Comparison of ENCODE assay signal across 8 mouse cellular contexts in the genomic region with DNA sequence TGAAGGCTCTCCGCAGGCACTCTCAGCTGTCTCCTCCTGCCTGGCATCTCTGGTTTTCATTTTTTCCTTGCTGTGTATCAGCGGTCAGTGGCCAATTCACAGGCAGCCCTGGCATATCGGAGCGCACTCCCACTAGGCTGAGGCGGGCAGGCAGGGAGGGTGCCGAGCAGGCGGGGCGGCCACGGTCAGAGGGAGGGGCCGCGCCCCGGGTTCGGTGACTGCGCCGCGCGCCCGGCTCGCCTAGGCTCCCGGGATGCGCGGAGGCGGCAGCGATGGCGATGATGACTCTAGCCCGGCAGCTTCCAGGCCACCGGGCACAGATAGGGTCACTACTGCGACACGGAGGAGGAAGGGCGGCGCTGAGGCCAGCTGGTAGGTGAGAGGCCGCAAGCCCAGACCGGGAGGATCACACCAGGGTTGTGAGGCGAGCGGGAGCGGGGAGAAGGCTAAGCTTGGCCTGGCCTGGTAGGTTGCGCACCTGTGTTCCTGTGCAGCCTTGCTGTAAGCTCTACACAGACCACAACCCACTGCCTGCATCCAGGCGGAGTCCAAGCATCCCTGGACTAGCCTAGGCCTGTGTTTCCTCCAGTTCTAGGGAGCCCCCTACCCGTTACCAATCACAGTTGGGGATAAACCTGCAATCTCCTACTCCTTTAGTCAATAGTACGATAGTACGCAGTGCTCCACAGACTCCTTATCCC. TPM values are rescaled to one million over a fixed set of nuclear protein-coding genes. Genes with fewer than 3 reads are reported as not detected.
DNase-seq lines count a peak whose midpoint lies in the region; ATAC-seq and TF ChIP-seq lines count a peak whose summit lies in the region.
"Had no signal": no experiment of that assay in that cellular context is flagged by ENCODE, and none has a peak within 500 bp of the region (broad histone marks: within the 10 kb centered on the region; RNA-seq: fewer than 3 reads in every experiment).

A gene (plus strand): TSS at position 188 of the 701 bp plus-strand sequence.
A gene (plus strand): TSS at position 246 of the 701 bp plus-strand sequence.

- no peak within 1 kb of the TSS for H3K27ac ChIP-seq in embryonic fibroblast, embryonic 13.5 days (ENCODE audit: insufficient read depth, low read length)
- H3K27ac ChIP-seq: macrophage had no signal

- no peaks in the 10 kb centered on the region for H3K4me1 ChIP-seq in embryonic fibroblast, embryonic 13.5 days (ENCODE audit: control insufficient read depth, insufficient read depth, low read length)

- intact Hi-C loops in left cerebral cortex, postnatal 36 days (cut with DNase I), result loop anchor here (5.0 kb wide), 1 partner anchor 208 kb away; no protein-coding TSS in a partner anchor

- no peak for TF ChIP-seq POLR2A in embryonic fibroblast, embryonic 13.5 days (IDR thresholded peaks at IDR 0.05; ENCODE audit: low read depth, low read length)

- peak; percentile 96 for ATAC-seq in cerebellum, adult (ENCODE audit: insufficient number of reproducible peaks, low FRiP score, low TSS enrichment)
- ATAC-seq in megakaryocyte-erythroid progenitor cell, adult 5-6 weeks (replicated peaks; ENCODE audit: low FRiP score, low TSS enrichment, poor library complexity, severe bottlenecking), result peak; percentile 93

- TF ChIP-seq CTCF in embryonic fibroblast, embryonic 13.5 days (IDR thresholded peaks at IDR 0.05; ENCODE audit: borderline replicate concordance, insufficient read depth, low read length), result no peak

- peak; percentile 41 to 45 for DNase-seq in heart, adult 18-20 months
- peak; percentile 42 for DNase-seq in kidney, adult 18-20 months
- peak; percentile 77 to 80 for DNase-seq in left cerebral cortex, postnatal 36 days (ENCODE audit: low spot score in 2 of 2)
- DNase-seq in right cerebral cortex, postnatal 36 days (ENCODE audit: low spot score in 2 of 2), result peak; percentile 60 to 68

- peak within 1 kb of the TSS; percentile 27 for H3K4me3 ChIP-seq in embryonic fibroblast, embryonic 13.5 days (ENCODE audit: insufficient read depth, low read length)

RNA-seq across cellular contexts. Expression of the first gene that starts in this region (rescaled TPM):
- 0.40 and 0.45 TPM in 2 replicates for polyA plus RNA-seq in embryonic fibroblast, embryonic 13.5 days (2011; ENCODE audit: insufficient read length, low read depth, missing spikeins)
- not detected for total RNA-seq in heart, adult 18-20 months (2021)
- total RNA-seq in left cerebral cortex, postnatal 36 days (2021), result 10 to 100 TPM; 10.1 to 11.2 TPM
- total RNA-seq in megakaryocyte-erythroid progenitor cell, adult 5-6 weeks (2014; fragmentation: Nextera tagmentation), result not detected in 2 replicates
- not detected in 2 replicates for total RNA-seq in megakaryocyte-erythroid progenitor cell, adult 5-6 weeks (2017)
- polyA plus RNA-seq: macrophage had no signal

RNA-seq across cellular contexts. Expression of the second gene that starts in this region (rescaled TPM):
- polyA plus RNA-seq in embryonic fibroblast, embryonic 13.5 days (2011; ENCODE audit: insufficient read length, low read depth, missing spikeins), result 15.4 and 16.3 TPM in 2 replicates
- total RNA-seq in heart, adult 18-20 months (2021), result 1 to 10 TPM; 8.5 to 9.2 TPM
- total RNA-seq in left cerebral cortex, postnatal 36 days (2021), result 10 to 100 TPM; 16.6 to 18.1 TPM
- total RNA-seq in megakaryocyte-erythroid progenitor cell, adult 5-6 weeks (2014; fragmentation: Nextera tagmentation), result 6.9 and 9.6 TPM in 2 replicates
- total RNA-seq in megakaryocyte-erythroid progenitor cell, adult 5-6 weeks (2017), result 15.0 and 19.9 TPM in 2 replicates

Comparison
In these comparisons a context has a peak if more than half of its experiments do, and no peak if none do; other contexts are left out.
1. RNA of the first gene that starts in this region (total RNA-seq): 10.1 to 11.2 TPM in left cerebral cortex, postnatal 36 days; not detected in heart, adult 18-20 months and not detected in megakaryocyte-erythroid progenitor cell, adult 5-6 weeks; every median in the first group is over 10 times any median in the second.
2. Peak in every context shown above with its lines, with median percentiles within 50 percentile points of each other: DNase-seq.